Mouse (Mus musculus) liver, embryonic 15.5 days (tissue): ENCODE data around the gene B3gnt2. TPM values are rescaled to one million over a fixed set of nuclear protein-coding genes. Genes with fewer than 3 reads are reported as not detected.

ENCODE experiments used
- ATAC-seq: fragments of 200-750 bp; cut with Nextera tagmentation; 2 replicates; pipeline ENCODE4 v1.8.0; 2017; ENCODE audit warnings: moderate number of reproducible peaks, mild to moderate bottlenecking, moderate library complexity; ENCODE audit not compliant: insufficient read depth
- H3K27ac ChIP-seq: fragments of 300-500 bp; sonication (generic); replicated peaks from 2 replicates; pipeline ENCODE4 v1.5.1; 2015; ENCODE audit warnings: mild to moderate bottlenecking, inconsistent platforms
- H3K27me3 ChIP-seq: fragments of 300-500 bp; sonication (generic); 2 replicates; pipeline ENCODE4 v1.6.1; 2015; ENCODE audit warnings: mild to moderate bottlenecking, inconsistent platforms
- H3K36me3 ChIP-seq: fragments of 300-500 bp; sonication (generic); replicated peaks from 2 replicates; pipeline ENCODE4 v1.6.1; 2015; ENCODE audit warnings: moderate library complexity, mild to moderate bottlenecking, inconsistent platforms
- H3K4me1 ChIP-seq: fragments of 300-500 bp; sonication (generic); replicated peaks from 2 replicates; pipeline ENCODE4 v1.6.1; 2015; ENCODE audit warnings: inconsistent platforms
- H3K4me2 ChIP-seq: fragments of 300-500 bp; sonication (generic); 2 replicates; pipeline ENCODE4 v1.6.1; 2015; ENCODE audit warnings: moderate library complexity, mild to moderate bottlenecking, inconsistent platforms
- H3K4me3 ChIP-seq: fragments of 300-500 bp; sonication (generic); replicated peaks from 2 replicates; pipeline ENCODE4 v1.5.1; 2015; ENCODE audit warnings: mild to moderate bottlenecking, inconsistent platforms
- H3K9ac ChIP-seq: fragments of 300-500 bp; sonication (generic); 2 replicates; pipeline ENCODE4 v1.6.1; 2015; ENCODE audit warnings: moderate library complexity, mild to moderate bottlenecking, inconsistent platforms
- H3K9me3 ChIP-seq: fragments of 300-500 bp; sonication (generic); replicated peaks from 2 replicates; pipeline ENCODE4 v1.6.1; 2016; ENCODE audit warnings: inconsistent platforms
- WGBS: fragments of 180-500 bp; shearing (Covaris S2); methylation state at CpG from one replicate; pipeline ENCODE4 v1.1.7; 2015; ENCODE audit warnings: mixed read lengths; ENCODE audit not compliant: insufficient replicate concordance; 5-methylcytosine and 5-hydroxymethylcytosine counted together
- polyA plus RNA-seq: library from polyadenylated mRNA; unstranded; fragments of >200 nt; fragmentation: Nextera tagmentation; extraction: Ambion mirVana; gene quantifications from 2 replicates; pipeline ENCODE4 v1.2.1, GENCODE M21; 2015

The B3gnt2 gene
- polyA plus RNA-seq, 1 experiment from 2014 or later = 5.3 TPM

DNA sequence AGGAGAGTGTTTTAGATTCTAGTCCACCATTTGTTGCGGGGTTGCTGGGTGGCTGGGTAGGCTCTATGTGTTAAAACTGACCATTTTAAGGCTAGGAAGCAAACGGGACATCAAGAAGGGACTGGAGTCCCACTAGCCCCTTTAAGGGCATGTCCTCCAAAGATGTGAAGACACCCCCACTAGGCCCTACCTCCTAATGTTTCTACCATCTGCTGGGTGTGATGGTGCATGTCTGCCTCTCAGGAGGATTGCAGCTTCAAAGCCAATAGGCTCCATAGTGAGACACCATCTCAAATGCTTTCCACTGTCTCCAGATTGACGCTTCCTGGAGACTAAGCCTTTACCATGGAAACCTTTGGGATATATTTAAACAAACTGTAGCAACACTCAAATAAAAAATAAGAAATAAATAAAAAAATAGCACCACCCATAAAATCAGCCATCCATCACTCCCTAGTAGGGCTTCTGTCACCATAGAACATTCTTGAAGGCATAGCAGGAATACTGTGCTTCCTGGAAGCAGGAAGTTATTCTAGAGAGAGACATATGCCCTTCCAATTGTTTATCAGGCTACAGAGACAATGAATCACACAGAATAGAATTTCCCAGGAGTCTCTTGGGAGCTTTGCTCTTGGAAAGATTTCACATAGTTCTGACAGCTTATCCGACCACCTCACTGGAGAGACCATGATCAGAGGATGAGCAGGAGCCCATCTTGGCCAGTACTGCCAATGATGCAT is 97.0 kb downstream of the B3gnt2 start:
- no peak for ATAC-seq
- no peak overlapping the region for H3K27ac ChIP-seq
- H3K4me1 ChIP-seq = 0 out of 2 replicates have a peak, but pooled peaks cover 5% of the 10 kb centered on the region
- no peaks in the 10 kb centered on the region for H3K27me3 ChIP-seq
- H3K9me3 ChIP-seq = no peaks in the 10 kb centered on the region
- no peak overlapping the region for H3K4me3 ChIP-seq
- no peak overlapping the region for H3K9ac ChIP-seq
- WGBS = 64% methylated on average over 4 of the region's 4 CpGs
- no peak overlapping the region for H3K4me2 ChIP-seq
- no peaks in the 10 kb centered on the region for H3K36me3 ChIP-seq

DNA sequence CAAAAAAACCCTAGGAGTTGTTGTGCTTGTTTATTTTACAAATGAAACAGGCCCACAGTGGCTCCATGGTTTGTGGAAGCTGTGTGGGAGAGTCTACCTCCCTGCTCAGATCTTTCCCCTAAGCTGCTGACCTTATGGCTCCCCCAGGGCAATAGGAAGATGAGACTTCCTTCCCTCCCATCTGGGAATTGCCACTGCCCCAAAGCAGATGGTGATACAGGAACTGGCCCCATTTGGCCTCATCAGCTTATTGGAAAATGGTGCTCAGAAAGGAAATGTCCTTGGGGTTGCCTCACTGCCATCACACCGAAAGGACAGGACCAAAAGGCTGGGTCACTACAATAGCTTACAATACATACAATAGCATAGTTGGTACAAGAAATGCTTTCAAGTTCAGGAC is 97.7 kb downstream of the B3gnt2 start:
- H3K9me3 ChIP-seq = no peaks in the 10 kb centered on the region
- no peak overlapping the region for H3K4me2 ChIP-seq
- no peaks in the 10 kb centered on the region for H3K27me3 ChIP-seq
- no peak overlapping the region for H3K27ac ChIP-seq
- no peak overlapping the region for H3K9ac ChIP-seq
- no peaks in the 10 kb centered on the region for H3K36me3 ChIP-seq
- 48% methylated on average over 1 of the region's 1 CpGs for WGBS
- ATAC-seq = no peak
- 0 out of 2 replicates have a peak, but pooled peaks cover 5% of the 10 kb centered on the region for H3K4me1 ChIP-seq
- H3K4me3 ChIP-seq = no peak overlapping the region

DNA sequence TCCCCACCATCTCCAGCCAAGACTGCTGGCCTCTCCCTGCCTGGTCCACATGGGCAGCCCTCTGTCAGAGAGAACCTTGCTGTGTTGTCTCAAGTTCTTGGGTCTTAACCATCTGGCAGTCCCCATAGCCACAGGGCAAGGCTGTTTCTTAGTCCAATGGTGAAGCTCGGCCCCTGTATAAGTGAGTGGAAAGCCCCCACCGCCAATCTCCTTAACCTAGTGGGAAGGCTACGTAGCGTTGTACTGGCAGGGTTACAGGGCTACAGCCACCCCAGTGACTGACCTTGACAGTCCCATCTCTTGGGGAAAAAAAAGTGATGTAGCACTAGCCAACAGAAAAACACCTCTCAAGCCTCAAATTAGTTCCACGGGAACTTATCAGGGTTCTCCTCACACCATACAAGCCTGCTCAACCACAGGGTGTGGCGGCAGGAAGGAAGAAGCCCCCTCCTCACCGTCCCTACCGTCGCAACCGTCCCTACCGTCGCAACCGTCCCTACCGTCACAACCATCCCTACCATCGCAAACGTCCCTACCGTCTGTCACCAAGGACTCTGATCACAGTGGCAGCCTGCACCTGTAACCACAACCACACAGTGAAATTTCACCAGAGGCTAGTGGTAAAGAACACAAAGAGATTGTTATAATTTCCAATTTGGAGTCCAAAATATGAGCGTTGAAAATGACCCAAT is 98.4 kb downstream of the B3gnt2 start:
- no peak for ATAC-seq
- no peak overlapping the region for H3K27ac ChIP-seq
- no peak overlapping the region for H3K9ac ChIP-seq
- 21% methylated on average over 18 of the region's 18 CpGs for WGBS
- H3K9me3 ChIP-seq = no peaks in the 10 kb centered on the region
- no peaks in the 10 kb centered on the region for H3K36me3 ChIP-seq
- 0 out of 2 replicates have a peak, but pooled peaks cover 5% of the 10 kb centered on the region for H3K4me1 ChIP-seq
- no peaks in the 10 kb centered on the region for H3K27me3 ChIP-seq
- no peak overlapping the region for H3K4me2 ChIP-seq
- no peak overlapping the region for H3K4me3 ChIP-seq

DNA sequence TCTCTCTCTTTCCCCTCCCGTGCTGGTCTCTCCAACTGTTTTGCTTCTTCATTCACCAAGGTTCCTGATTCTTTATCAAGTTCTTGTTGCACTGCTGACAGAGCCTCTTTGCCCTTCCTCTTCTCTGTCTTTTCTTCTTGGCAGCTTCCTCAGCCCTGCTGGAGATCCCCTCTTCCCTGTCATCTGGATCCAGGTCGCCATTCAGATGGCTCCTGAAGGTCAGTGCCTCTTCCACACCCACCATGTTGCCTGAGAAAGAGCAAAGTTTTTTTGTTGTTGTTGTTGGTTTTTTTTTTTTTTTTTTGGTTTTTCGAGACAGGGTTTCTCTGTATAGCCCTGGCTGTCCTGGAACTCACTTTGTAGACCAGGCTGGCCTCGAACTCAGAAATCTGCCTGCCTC is 101.0 kb downstream of the B3gnt2 start:
- Histone ChIP-seq H3K36me3 (no peaks in the 10 kb centered on the region), H3K9ac (no peak overlapping the region), H3K4me2 (no peak overlapping the region), H3K27me3 (no peaks in the 10 kb centered on the region), H3K4me1 (0 out of 2 replicates have a peak, but pooled peaks cover 5% of the 10 kb centered on the region), H3K9me3 (no peaks in the 10 kb centered on the region), H3K27ac (no peak overlapping the region), H3K4me3 (no peak overlapping the region)
- ATAC-seq = no peak
- WGBS = 38% methylated on average over 4 of the region's 4 CpGs

DNA sequence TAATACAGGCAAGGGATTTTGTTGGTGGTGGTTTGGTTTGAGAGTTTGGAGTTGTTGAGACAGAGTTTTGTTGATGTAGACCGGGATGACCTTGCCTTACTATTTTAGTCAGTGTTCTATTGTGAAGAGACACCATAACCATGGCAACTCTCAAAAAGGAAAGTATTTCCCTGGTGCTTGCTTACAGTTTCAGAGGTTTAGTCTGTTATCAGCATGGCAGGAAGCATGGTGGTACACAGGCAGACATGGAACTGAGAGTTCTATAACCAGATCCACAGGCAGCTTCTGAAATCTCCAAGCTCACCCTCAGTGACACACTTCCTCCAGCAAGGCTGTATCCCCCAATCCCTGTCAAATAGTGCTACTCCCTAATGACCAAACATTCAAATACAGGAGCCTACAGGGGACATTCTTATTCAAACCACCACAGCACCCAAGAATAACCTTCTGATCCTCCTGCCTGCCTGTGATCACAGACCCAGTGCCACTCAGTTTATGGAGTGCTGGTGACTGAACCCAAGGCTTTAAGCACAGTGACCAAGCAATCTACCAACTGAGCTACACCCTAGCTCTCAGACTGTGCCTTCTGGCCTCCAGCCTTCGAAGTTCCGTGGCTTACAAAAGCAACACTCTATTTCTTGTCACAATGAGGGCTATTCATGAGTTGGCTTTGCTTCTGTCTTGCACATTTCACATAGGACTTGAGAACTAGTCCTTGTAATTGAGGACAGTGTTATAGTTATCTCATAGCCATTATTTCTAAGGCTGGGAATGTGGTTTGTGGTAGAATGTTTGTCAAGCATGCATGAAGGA is 104.4 kb downstream of the B3gnt2 start:
- 55% methylated on average over 3 of the region's 3 CpGs for WGBS
- no peak overlapping the region for H3K4me2 ChIP-seq
- no peak overlapping the region for H3K4me3 ChIP-seq
- no peak overlapping the region for H3K27ac ChIP-seq
- no peaks in the 10 kb centered on the region for H3K9me3 ChIP-seq
- no peaks in the 10 kb centered on the region for H3K4me1 ChIP-seq
- ATAC-seq = no peak
- no peaks in the 10 kb centered on the region for H3K36me3 ChIP-seq
- H3K27me3 ChIP-seq = no peaks in the 10 kb centered on the region
- H3K9ac ChIP-seq = no peak overlapping the region

DNA sequence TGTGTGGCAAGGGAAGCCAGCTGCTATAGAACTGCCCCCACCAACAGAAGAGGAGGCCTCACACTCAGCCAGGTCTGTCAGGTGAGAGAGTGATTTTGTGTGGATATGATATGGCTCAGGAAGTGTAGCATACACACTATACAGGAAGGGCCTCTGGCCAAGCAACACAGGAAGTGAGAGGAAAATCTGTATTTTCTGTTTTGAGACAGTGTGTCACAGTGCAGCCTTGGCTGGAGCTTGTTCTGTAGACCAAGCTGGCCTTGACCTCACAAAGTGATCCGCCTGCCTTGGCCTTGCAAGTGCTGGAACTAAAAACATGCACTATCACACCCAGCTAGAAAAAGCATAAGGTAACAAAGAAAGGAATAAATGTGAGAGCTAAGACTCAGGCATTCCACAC is 105.6 kb downstream of the B3gnt2 start:
- ATAC-seq = no peak
- Histone ChIP-seq H3K9me3 (no peaks in the 10 kb centered on the region), H3K4me2 (no peak overlapping the region), H3K36me3 (no peaks in the 10 kb centered on the region), H3K27ac (no peak overlapping the region), H3K9ac (no peak overlapping the region), H3K4me3 (no peak overlapping the region), H3K4me1 (no peaks in the 10 kb centered on the region), H3K27me3 (no peaks in the 10 kb centered on the region)
- 71% methylated on average over 1 of the region's 1 CpGs for whole genome bisulfite sequencing

DNA sequence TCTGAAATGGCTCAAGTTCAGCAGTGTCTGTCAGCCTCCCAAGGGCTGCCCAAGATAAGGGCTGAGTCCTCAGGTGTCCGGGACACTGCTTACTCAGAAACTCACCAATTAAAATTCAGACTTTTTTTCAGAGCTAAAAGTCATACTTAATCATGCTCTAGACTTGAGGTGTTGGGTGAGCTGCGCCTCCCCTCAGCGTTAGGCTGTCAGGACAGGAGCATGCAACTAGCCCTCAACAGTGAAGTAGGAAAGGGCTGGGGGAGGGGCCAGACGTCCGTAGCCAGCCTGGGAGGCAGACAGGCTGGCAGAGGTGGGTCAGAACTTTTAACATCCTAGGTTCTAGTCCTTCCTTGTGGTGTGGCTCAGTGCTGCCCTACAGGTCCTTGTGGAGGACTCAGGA is 108.2 kb downstream of the B3gnt2 start:
- no peaks in the 10 kb centered on the region for H3K36me3 ChIP-seq
- no peak overlapping the region for H3K27ac ChIP-seq
- H3K9ac ChIP-seq = no peak overlapping the region
- no peak for ATAC-seq
- H3K9me3 ChIP-seq = no peaks in the 10 kb centered on the region
- H3K4me3 ChIP-seq = no peak overlapping the region
- no peaks in the 10 kb centered on the region for H3K4me1 ChIP-seq
- H3K27me3 ChIP-seq = no peaks in the 10 kb centered on the region
- 29% methylated on average over 5 of the region's 5 CpGs for WGBS
- H3K4me2 ChIP-seq = no peak overlapping the region

DNA sequence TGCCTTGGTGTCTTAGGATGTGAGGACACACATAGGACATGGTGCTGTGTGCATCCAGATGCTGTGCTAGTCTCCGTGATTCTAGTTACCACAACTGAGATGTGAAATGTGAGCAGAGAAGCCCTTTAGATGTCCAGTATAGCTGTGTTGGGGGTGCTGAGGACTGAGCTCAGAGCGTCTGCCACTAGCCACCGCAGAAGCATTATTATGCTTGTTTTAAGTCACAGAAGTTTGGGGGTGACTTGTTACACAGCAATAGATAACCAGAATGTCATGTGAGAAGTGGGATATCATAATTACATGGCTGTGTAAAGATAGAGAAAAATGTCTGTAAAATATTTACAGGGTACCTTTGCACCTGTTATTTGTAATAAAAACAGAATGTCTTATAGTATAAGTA is 109.2 kb downstream of the B3gnt2 start:
- no peak overlapping the region for H3K4me2 ChIP-seq
- H3K27ac ChIP-seq = no peak overlapping the region
- no peaks in the 10 kb centered on the region for H3K27me3 ChIP-seq
- no peaks in the 10 kb centered on the region for H3K36me3 ChIP-seq
- H3K4me1 ChIP-seq = no peaks in the 10 kb centered on the region
- no peak overlapping the region for H3K9ac ChIP-seq
- no peak for ATAC-seq
- WGBS = 62% methylated on average over 3 of the region's 3 CpGs
- H3K4me3 ChIP-seq = no peak overlapping the region
- H3K9me3 ChIP-seq = no peaks in the 10 kb centered on the region

DNA sequence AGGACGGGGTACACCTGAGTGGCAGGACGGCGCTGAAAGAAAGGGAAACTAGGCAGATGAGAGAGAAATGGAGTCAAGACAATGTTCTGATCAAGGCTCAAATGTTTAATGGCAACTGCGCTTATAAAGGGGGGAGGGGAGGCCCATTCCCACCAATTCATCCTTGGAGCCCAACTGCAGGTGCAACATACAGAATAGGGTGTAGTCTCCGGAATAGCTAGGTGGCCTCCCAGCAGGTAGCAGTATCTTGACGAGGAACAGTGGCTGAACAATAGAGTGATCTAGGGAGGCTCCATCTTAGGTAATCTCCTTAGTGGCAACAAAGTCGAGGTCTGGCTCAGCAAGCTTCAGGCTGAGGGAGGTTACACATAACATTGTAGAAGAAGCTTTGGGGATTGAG is 113.4 kb downstream of the B3gnt2 start:
- Histone ChIP-seq H3K9ac (no peak overlapping the region), H3K27ac (no peak overlapping the region), H3K4me1 (no peaks in the 10 kb centered on the region), H3K4me2 (no peak overlapping the region), H3K4me3 (no peak overlapping the region), H3K9me3 (no peaks in the 10 kb centered on the region), H3K27me3 (no peaks in the 10 kb centered on the region), H3K36me3 (no peaks in the 10 kb centered on the region)
- WGBS = 69% methylated on average over 7 of the region's 7 CpGs
- ATAC-seq = no peak

DNA sequence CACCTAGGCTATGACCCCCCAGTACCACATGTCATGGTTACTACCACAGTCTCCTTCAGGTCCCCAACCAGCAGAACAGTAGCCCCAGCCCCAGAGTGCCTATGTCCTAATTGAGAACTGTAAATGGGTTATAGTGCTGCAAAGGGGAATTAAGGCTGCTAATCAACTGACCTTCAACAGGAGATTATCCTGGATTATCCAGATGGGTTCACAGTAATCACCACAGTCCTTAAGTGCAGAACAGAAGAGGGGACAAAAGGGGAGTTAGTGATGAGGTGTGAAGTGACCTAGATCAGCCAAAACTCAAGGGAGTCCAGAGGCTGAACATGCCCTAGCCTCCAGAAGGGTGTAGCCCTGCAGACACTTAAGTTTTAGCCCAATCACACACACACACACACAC is 115.4 kb downstream of the B3gnt2 start:
- ATAC-seq = no peak
- Histone ChIP-seq H3K4me1 (no peaks in the 10 kb centered on the region), H3K27ac (no peak overlapping the region), H3K4me3 (no peak overlapping the region), H3K9ac (no peak overlapping the region), H3K9me3 (no peaks in the 10 kb centered on the region), H3K36me3 (no peaks in the 10 kb centered on the region), H3K27me3 (no peaks in the 10 kb centered on the region), H3K4me2 (no peak overlapping the region)

DNA sequence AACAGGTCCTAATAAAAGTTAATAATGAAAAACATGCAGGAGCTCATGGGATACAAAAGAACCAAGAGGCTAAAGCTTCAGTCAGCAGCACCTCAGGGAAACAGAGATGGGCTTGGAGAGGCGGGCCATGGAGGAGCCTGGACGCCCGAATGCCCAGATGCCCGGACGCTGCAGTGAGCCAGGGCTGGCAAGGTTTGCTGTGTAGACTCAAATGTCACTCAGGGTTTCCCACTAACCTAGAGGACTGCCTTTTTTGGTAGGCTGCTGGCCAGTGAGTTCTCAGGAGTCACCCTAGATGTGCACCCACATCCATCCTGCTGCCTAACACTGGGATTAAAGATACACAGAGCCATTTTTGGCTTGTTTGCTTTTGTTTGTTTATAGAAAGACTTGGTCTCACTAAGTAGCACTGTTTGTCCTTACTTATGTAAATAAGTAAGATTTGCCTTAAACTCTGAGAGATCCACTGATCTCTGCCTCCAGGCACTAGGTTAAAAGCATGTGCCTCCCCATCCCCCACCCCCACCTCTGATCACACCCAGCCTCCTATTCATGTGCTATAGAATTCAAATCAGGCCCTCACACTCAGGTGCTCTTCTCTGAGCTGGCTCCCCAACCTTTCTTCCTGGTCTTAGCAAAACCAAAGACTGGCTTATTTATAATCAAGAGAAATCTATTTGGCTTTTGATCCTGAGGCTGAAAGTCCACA is 117.0 kb downstream of the B3gnt2 start:
- Histone ChIP-seq H3K4me3 (no peak overlapping the region), H3K9ac (no peak overlapping the region), H3K36me3 (no peaks in the 10 kb centered on the region), H3K27ac (no peak overlapping the region), H3K27me3 (no peaks in the 10 kb centered on the region), H3K4me1 (no peaks in the 10 kb centered on the region), H3K9me3 (no peaks in the 10 kb centered on the region), H3K4me2 (no peak overlapping the region)
- no peak for ATAC-seq
- 89% methylated on average over 5 of the region's 5 CpGs for WGBS
